In the genomic region with DNA sequence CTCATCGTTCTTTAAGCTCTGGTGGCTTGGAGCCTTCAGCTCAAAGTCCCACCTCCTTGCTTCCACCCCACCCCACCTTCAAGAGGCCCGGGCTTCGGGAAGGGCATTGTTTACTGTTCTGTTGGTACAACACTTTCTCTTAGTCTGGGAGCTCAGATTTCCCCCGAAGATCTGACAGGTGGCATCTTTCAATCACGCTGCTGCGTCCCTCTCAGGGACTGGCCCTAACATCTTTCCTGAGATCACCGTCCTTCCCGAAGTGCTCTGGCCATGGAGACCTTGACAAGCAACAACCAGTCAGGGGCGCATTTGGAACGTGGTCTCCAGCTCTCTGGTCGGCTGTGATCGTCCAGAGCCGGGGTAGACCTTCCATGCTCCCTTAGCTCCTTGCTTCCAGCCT, we compare ENCODE assay signal across 27 mouse cellular contexts. TPM values are rescaled to one million over a fixed set of nuclear protein-coding genes. Genes with fewer than 3 reads are reported as not detected.
DNase-seq lines count a peak whose midpoint lies in the region; ATAC-seq and TF ChIP-seq lines count a peak whose summit lies in the region.
"Had no signal": no experiment of that assay in that cellular context is flagged by ENCODE, and none has a peak within 500 bp of the region (broad histone marks: within the 10 kb centered on the region; RNA-seq: fewer than 3 reads in every experiment).

Gene Smtnl1, minus strand, starts transcription at position 101 of the 400 bp plus-strand sequence.

- H3K36me3 ChIP-seq in heart, embryonic 13.5 days, result no peaks in the 10 kb centered on the region
- no peaks in the 10 kb centered on the region for H3K36me3 ChIP-seq in CH12.LX (replicated peaks in 1 of 2; ENCODE audit: control insufficient read depth in 1 of 2, insufficient read depth in 1 of 2, low read length in 1 of 2)
- H3K36me3 ChIP-seq: forebrain, embryonic 15.5 days; liver, embryonic 13.5 days; midbrain, embryonic 15.5 days; neural tube, embryonic 12.5 days had no signal

- H3K4me2 ChIP-seq in heart, embryonic 13.5 days, result no peak within 1 kb of the TSS
- H3K4me2 ChIP-seq in CH12.LX (ENCODE audit: insufficient read depth, low read depth, poor library complexity, severe bottlenecking), result peak within 1 kb of the TSS; percentile 22
- H3K4me2 ChIP-seq: forebrain, embryonic 15.5 days; hindbrain, embryonic 14.5 days; liver, embryonic 13.5 days; midbrain, embryonic 15.5 days; neural tube, embryonic 12.5 days had no signal

- no peaks in the 10 kb centered on the region; the same call in 1 of the 2 replicates for H3K27me3 ChIP-seq in heart, embryonic 13.5 days (replicated peaks)
- peaks cover 38% of the 10 kb centered on the region for H3K27me3 ChIP-seq in CH12.LX (replicated peaks)
- H3K27me3 ChIP-seq: forebrain, embryonic 15.5 days had no signal

- no peak for ATAC-seq in heart, embryonic 13.5 days (ENCODE audit: extremely low read depth, insufficient number of reproducible peaks, low FRiP score, low TSS enrichment)
- ATAC-seq: forebrain, embryonic 15.5 days; inflammation-experienced regulatory T-cells, adult 6 months; midbrain, embryonic 15.5 days had no signal

- no peak within 1 kb of the TSS for H3K4me3 ChIP-seq in heart, embryonic 13.5 days
- peak within 1 kb of the TSS in 1 of 3 experiments; percentile 9 for H3K4me3 ChIP-seq in CH12.LX (replicated peaks in 1 of 3; ENCODE audit: low read depth in 2 of 3, low read length in 2 of 3, poor library complexity in 1 of 3)
- H3K4me3 ChIP-seq: forebrain, embryonic 15.5 days; heart, adult 2 months; liver, embryonic 13.5 days; midbrain, embryonic 15.5 days; neural tube, embryonic 12.5 days had no signal

- H3K9ac ChIP-seq in heart, embryonic 13.5 days, result no peak within 1 kb of the TSS
- peak within 1 kb of the TSS; percentile 32; the same call in 1 of the 2 replicates for H3K9ac ChIP-seq in CH12.LX (ENCODE audit: insufficient read depth, low read depth)
- H3K9ac ChIP-seq: forebrain, embryonic 15.5 days; hindbrain, embryonic 14.5 days; liver, embryonic 13.5 days; midbrain, embryonic 15.5 days; neural tube, embryonic 12.5 days had no signal

- intact Hi-C loops in heart, postnatal 36 days (cut with DNase I), result no loop called here
- intact Hi-C loops in gastrocnemius, postnatal 36 days (cut with DNase I), result loop anchor here (10.0 kb wide), 1 partner anchor 222 kb away; the partner anchor contains the start of gene Tnks1bp1

- H3K79me2 ChIP-seq in CH12.LX (replicated peaks; ENCODE audit: control insufficient read depth, extremely low read depth, insufficient read depth, poor library complexity, severe bottlenecking), result peaks cover 5% of the 10 kb centered on the region

- peaks cover 31% of the 10 kb centered on the region for H3K4me1 ChIP-seq in heart, embryonic 13.5 days
- H3K4me1 ChIP-seq in CH12.LX (ENCODE audit: control insufficient read depth in 1 of 2, insufficient read depth in 2 of 2), result peaks cover 14% of the 10 kb centered on the region in 2 experiments

- TF ChIP-seq POLR2A in CH12.LX (IDR thresholded peaks at IDR 0.05; ENCODE audit: low read depth, low read length), result no peak

- in situ Hi-C loops in CH12.LX (cut with MboI; ENCODE audit: low pct_ligation_motif_present, low pct_unique_long_range_greater_than_20kb, low sequenced_read_pairs), result loop anchor here (10.0 kb wide), 1 partner anchor 202 kb away; no protein-coding TSS in a partner anchor

- H3K27ac ChIP-seq in heart, embryonic 13.5 days (replicated peaks), result peak within 1 kb of the TSS; percentile 56; the same call in 1 of the 2 replicates
- no peak within 1 kb of the TSS for H3K27ac ChIP-seq in CH12.LX (ENCODE audit: insufficient read depth, low read depth)
- H3K27ac ChIP-seq: forebrain, embryonic 15.5 days; heart, adult 2 months; hindbrain, embryonic 14.5 days; liver, embryonic 13.5 days; midbrain, embryonic 15.5 days; neural tube, embryonic 12.5 days had no signal

- dilution Hi-C loops in CH12.LX (cut with MboI; ENCODE audit: extremely low pct_ligation_motif_present, extremely low pct_unique_long_range_greater_than_20kb, low sequenced_read_pairs), result no loop called here

- DNase-seq in heart, postnatal 36 days, result no peak
- DNase-seq in CH12.LX (ENCODE audit: extremely low read depth), result no peak
- no peak for DNase-seq in gastrocnemius, adult 18-20 months (ENCODE audit: low spot score)
- no peak for DNase-seq in gastrocnemius, postnatal 36 days
- DNase-seq in frontal cortex, adult 2 months (ENCODE audit: extremely low spot score in 1 of 2, low spot score in 1 of 2), result no peak
- no peak for DNase-seq in spleen, postnatal 4 days (ENCODE audit: low spot score in 2 of 2)
- DNase-seq: adrenal gland, postnatal 10 days; B cell, adult 2 months; cerebellum, adult 2 months; cerebellum, postnatal 25 days; heart, adult 2 months; kidney, adult 9 months; kidney, postnatal 4 days; liver, embryonic 13.5 days; lung, adult 2 months; lung, postnatal 14 days; right cerebral cortex, postnatal 14 days had no signal

- 51% methylated on average over 13 of the region's 13 CpGs for WGBS in heart, embryonic 13.5 days

- no peaks in the 10 kb centered on the region for H3K9me3 ChIP-seq in heart, embryonic 13.5 days
- H3K9me3 ChIP-seq in CH12.LX (replicated peaks; ENCODE audit: low read length), result no peaks in the 10 kb centered on the region
- H3K9me3 ChIP-seq: forebrain, embryonic 15.5 days; liver, embryonic 13.5 days; midbrain, embryonic 15.5 days; neural tube, embryonic 12.5 days had no signal

- no peak for TF ChIP-seq EP300 in CH12.LX (IDR thresholded peaks at IDR 0.05; ENCODE audit: low read length)

- TF ChIP-seq RAD21 in CH12.LX (IDR thresholded peaks at IDR 0.05; ENCODE audit: low read depth, low read length), result no peak

- no peak for TF ChIP-seq CTCF in CH12.LX (conservative IDR thresholded peaks at IDR 0.05 in 1 of 2, IDR thresholded peaks at IDR 0.05 in 1 of 2; ENCODE audit: low read depth in 2 of 2, low read length in 2 of 2)

TF ChIP-seq in CH12.LX, 34 proteins besides CTCF, POLR2A, EP300 and RAD21:
- no peak for TF ChIP-seq HCFC1 (IDR thresholded peaks at IDR 0.05; ENCODE audit: low read depth, low read length)
TF ChIP-seq in CH12.LX: peak in this region for 0.

RNA-seq across cellular contexts. Expression of gene Smtnl1, which starts in this region (rescaled TPM):
- polyA plus RNA-seq in heart, embryonic 13.5 days (2015; fragmentation: Nextera tagmentation; extraction: Ambion mirVana), result 0.24 and 0.27 TPM in 2 replicates
- total RNA-seq in heart, postnatal 36 days (2021), result not detected
- total RNA-seq in CH12.LX (2012; rRNA removed), result 0.71 and 1.5 TPM in 2 replicates
- total RNA-seq in CH12.LX (2014; rRNA removed), result 0.26 TPM in 1 of 2 replicates, not detected in the other
- polyA plus RNA-seq in CH12.LX (2012; ENCODE audit: insufficient read length, low read depth), result 0.13 and 0.14 TPM in 2 replicates
- total RNA-seq in gastrocnemius, adult 18-20 months (2021), result 100 to 1,000 TPM; 104 to 119 TPM
- 10 to 100 TPM; 58.7 to 84.0 TPM for total RNA-seq in gastrocnemius, postnatal 36 days (2021)
- not detected in 2 replicates for polyA plus RNA-seq in frontal cortex, adult 2 months (2012; rRNA removed)
- total RNA-seq: heart, adult 2 months; left cerebral cortex, postnatal 25 days; megakaryocyte progenitor cell, adult 5-6 weeks; MEL had no signal
- polyA plus RNA-seq: cerebellum, adult 2 months; forebrain, embryonic 15.5 days; heart, adult 2 months; hindbrain, embryonic 14.5 days; inflammation-experienced regulatory T-cells, adult 6 months; midbrain, embryonic 15.5 days; neural tube, embryonic 12.5 days; urinary bladder, adult 2 months had no signal

Comparison
In these comparisons a context has a peak if more than half of its experiments do, and no peak if none do; other contexts are left out.
1. RNA of gene Smtnl1 (total RNA-seq): 104 to 119 TPM in gastrocnemius, adult 18-20 months and 58.7 to 84.0 TPM in gastrocnemius, postnatal 36 days; 0.26 to 1.5 TPM in CH12.LX and not detected in heart, postnatal 36 days; every median in the first group is over 10 times any median in the second.